Mouse (Mus musculus) erythroblast, embryonic 14.5 days (primary cell): ENCODE data around the gene Itih4. TPM values are rescaled to one million over a fixed set of nuclear protein-coding genes. Genes with fewer than 3 reads are reported as not detected.

Source experiments
- H3K27me3 ChIP-seq: 2 replicates; pipeline ENCODE4 v1.6.1; 2012; ENCODE audit warnings: inconsistent platforms; ENCODE audit not compliant: control insufficient read depth
- H3K36me3 ChIP-seq: 2 replicates; pipeline ENCODE4 v1.6.1; 2012; ENCODE audit warnings: mild to moderate bottlenecking, inconsistent platforms; ENCODE audit not compliant: control insufficient read depth
- H3K4me1 ChIP-seq: 2 replicates; pipeline ENCODE4 v1.6.1; 2012; ENCODE audit warnings: inconsistent platforms; ENCODE audit not compliant: control insufficient read depth
- H3K4me3 ChIP-seq: replicated peaks from 2 replicates; pipeline ENCODE3; 2012; ENCODE audit warnings: moderate library complexity, mild to moderate bottlenecking, inconsistent platforms
- H3K9me3 ChIP-seq: 2 replicates; pipeline ENCODE4 v1.6.1; 2012; ENCODE audit warnings: low read length, inconsistent platforms, mixed read lengths; ENCODE audit not compliant: control insufficient read depth
- GATA1 ChIP-seq: IDR thresholded peaks from 2 replicates; pipeline ENCODE4 v1.6.1; 2012; ENCODE audit warnings: low read length, inconsistent platforms, mixed read lengths
- TAL1 ChIP-seq: IDR thresholded peaks from 3 replicates; pipeline ENCODE4 v1.6.1; 2012; ENCODE audit warnings: low read length, inconsistent platforms, mixed read lengths
- polyA plus RNA-seq: library from polyadenylated mRNA; stranded (reverse); fragments of >175 nt; gene quantifications from 2 replicates; pipeline ENCODE4 v1.2.3, GENCODE M21; 2012

The Itih4 gene
- polyA plus RNA-seq, 1 experiment = 0.02 TPM

DNA sequence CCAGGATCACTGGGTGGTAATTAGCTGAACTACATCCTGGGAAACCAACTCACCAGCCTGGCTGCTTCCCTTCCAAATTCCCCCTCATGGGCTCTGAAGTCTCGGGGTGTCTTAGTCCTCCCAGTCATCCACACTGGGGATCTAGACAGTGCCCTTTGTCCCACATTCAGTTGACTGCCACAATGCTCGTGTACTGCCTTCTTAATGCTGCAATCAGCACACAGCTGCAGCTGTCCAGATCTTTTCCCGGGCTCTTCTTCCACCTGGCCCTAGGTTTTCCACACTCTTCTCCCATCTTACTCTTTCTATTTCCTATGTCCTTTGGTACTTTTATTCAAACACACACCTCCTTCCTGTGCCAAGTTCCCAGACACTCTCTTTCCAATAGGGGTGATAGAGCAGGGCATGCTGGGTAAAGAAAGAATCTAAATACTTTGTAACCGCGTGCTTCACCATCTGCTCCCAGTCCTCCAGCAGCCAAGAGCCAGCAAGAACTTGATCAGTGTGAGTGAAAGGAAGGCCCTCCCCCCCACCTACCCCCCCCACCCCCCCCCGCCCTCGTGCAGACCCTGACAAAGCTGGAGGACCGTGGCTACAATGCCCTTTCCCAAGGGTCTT lies 35.9 kb downstream of the Itih4 start:
- H3K4me3 ChIP-seq = no peak overlapping the region
- H3K9me3 ChIP-seq = no peaks in the 10 kb centered on the region

DNA sequence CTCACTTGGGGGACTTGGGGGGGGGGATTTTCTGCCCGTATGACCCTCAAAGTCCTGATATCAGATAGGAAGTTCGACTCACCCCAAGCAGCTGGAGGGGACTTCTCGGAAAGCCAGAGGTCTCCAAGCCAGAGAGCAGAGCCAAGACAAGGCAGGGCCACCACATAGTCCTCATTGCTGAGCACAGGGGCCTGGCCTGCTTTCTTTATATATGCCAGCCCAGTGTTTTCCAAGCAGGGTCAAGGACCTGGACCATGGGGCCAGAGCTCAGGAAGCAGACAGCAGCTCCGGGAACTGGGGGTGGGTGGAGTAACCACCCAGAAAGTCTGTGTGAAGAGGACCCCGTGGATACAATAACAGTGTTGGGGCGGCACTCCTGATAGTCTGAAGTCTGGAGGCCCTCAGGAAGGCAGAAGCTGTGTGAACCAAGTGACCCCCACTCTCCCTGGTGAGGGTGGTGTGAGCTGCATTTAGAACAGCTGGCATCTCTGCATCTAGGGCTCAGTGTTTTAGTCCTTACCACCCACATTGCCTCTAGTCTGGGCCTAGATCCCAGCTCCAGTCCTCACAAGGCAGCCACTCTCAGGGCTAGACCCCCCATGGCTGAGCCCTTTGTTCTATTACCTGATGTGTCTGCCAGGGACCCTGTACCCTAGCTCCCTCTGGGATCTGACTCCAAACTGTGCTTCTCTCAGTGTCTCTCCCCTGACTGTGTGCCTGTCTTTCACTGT lies 37.3 kb downstream of the Itih4 start, which contains the start of gene Itih3:
Itih3 (minus strand) TSS at position 386 of the 731 bp plus-strand sequence.
- no peaks in the 10 kb centered on the region for H3K27me3 ChIP-seq
- peaks cover 2% of the 10 kb centered on the region; the same call in 1 of the 2 replicates for H3K36me3 ChIP-seq
- no peaks in the 10 kb centered on the region for H3K9me3 ChIP-seq
- H3K4me1 ChIP-seq = no peaks in the 10 kb centered on the region; the same call in 1 of the 2 replicates
- no peak for TF ChIP-seq TAL1
- TF ChIP-seq GATA1 = no peak
- peak within 1 kb of the TSS; percentile 48 for H3K4me3 ChIP-seq

More for the DNA sequence above, 35.9 kb downstream of the Itih4 start:
- TF ChIP-seq GATA1 (no peak), TAL1 (no peak)
- Histone ChIP-seq H3K4me1 (no peaks in the 10 kb centered on the region; the same call in 1 of the 2 replicates), H3K27me3 (no peaks in the 10 kb centered on the region), H3K36me3 (peaks cover 4% of the 10 kb centered on the region; the same call in 1 of the 2 replicates)

DNA sequence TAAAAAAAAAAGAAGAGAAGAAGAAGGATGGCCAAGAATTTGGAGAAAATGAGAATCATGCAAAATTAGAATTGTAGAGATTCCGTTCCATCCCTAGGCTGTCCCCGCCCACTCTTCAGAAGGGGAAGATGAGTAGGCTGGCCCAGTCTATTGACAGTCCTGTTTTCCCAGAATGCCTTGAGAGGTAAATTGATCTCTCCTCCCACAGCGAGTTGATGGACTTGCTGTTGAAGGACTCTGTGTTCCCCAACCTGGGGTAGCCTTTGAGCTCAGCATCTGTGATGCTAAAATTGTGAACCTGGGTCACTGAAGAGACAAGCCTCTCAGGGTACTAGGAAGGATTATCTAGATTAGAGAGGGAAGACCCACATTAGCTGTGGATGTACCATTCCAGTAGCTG lies 39.2 kb downstream of the Itih4 start:
- H3K36me3 ChIP-seq = peaks cover 2% of the 10 kb centered on the region; the same call in 1 of the 2 replicates
- no peaks in the 10 kb centered on the region for H3K27me3 ChIP-seq
- H3K9me3 ChIP-seq = no peaks in the 10 kb centered on the region
- TF ChIP-seq TAL1 = no peak
- no peak for TF ChIP-seq GATA1
- no peak overlapping the region for H3K4me3 ChIP-seq
- H3K4me1 ChIP-seq = no peaks in the 10 kb centered on the region; the same call in 1 of the 2 replicates

DNA sequence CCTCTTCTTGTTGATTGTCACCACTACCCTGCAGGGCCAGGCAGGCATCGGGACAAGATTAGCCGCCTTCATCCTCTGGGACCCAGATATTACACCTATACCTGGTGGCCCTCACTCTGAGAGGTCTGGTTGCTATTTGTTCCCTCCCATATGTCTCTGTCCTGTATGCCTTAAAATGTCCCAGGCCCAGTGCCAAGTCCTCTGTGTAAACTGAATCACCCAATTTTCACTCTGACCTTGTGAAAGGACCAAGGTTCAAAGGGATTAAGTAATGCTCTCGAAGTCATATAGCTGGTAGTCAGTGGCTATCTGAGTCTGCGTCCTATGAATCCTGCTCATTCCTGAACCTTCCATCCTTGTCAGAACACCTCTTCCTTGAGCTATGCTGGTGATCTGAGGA lies 44.1 kb downstream of the Itih4 start:
- H3K4me3 ChIP-seq = no peak overlapping the region
- no peak for TF ChIP-seq GATA1
- TF ChIP-seq TAL1 = no peak
- no peaks in the 10 kb centered on the region for H3K27me3 ChIP-seq

DNA sequence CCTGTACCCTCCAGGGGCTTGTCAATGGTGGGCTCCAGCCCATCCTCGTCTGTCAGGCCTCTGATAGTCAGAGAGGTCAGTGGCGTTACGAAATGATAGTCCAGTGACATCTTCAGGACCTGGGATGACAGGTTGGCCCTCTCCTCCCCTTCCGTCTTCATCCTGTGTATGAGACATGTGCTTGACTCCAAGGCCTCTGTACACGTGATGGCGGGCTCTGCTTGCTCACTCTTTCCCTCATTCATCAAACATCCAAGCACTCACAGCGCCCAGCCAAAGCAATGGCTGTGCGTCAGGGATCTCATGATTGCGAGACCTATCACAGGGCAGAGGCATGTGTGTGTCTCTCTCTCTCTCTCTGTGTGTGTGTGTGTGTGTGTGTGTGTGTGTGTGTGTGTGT lies 47.1 kb downstream of the Itih4 start:
- TF ChIP-seq GATA1 (no peak), TAL1 (no peak)
- Histone ChIP-seq H3K9me3 (no peaks in the 10 kb centered on the region), H3K36me3 (no peaks in the 10 kb centered on the region; the same call in 1 of the 2 replicates), H3K4me3 (no peak overlapping the region), H3K4me1 (no peaks in the 10 kb centered on the region), H3K27me3 (no peaks in the 10 kb centered on the region)

More for the DNA sequence above, 44.1 kb downstream of the Itih4 start:
- Histone ChIP-seq H3K36me3 (no peaks in the 10 kb centered on the region; the same call in 1 of the 2 replicates), H3K4me1 (no peaks in the 10 kb centered on the region), H3K9me3 (no peaks in the 10 kb centered on the region)

DNA sequence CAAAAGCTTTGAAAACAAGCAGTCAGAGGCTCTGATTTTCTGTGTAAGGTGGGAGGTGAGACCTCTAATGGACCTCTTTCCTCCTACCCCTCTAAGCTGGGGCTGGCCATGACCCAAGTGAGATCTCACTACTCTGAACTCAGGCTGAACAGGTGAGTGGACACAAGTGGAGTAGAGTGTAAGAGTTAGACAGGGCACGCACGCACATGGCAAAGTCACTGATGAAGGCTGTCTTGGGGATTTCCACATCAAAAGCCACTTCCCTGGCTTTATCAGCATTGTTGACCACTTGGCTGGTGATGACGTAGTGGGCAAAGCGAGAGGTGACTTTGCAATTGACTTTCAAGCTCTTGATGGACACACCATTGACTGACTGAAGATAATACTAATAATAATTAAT lies 56.0 kb downstream of the Itih4 start:
- H3K4me1 ChIP-seq = no peaks in the 10 kb centered on the region
- no peak overlapping the region for H3K4me3 ChIP-seq
- no peaks in the 10 kb centered on the region; the same call in none of the 2 replicates for H3K27me3 ChIP-seq

DNA sequence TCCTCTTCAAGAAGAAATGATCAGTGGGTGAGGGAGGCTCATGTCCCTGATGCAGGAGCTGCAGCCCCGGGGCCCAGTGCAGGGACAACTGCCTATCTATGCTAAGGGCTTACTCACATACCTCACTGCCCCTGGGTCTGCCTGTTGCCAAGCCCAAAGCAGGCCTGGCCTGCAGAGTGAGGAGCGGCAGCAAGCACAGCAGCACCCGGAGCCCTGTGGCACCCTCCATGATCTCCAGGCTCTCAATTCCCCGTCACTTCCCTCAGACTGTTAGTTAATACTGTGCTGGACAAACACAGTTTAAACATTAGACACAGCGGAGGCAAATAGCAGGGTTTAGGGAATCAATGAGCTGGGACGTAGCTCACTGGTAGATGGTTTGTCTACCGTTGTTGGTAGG lies 56.8 kb downstream of the Itih4 start, which contains the start of gene Itih1:
Itih1 (minus strand) TSS at position 252 of the 400 bp plus-strand sequence.
- peak within 1 kb of the TSS; percentile 27 for H3K4me3 ChIP-seq
- H3K4me1 ChIP-seq = no peaks in the 10 kb centered on the region
- TF ChIP-seq GATA1 (no peak), TAL1 (no peak)

More for the DNA sequence above, 56.0 kb downstream of the Itih4 start:
- Histone ChIP-seq H3K36me3 (no peaks in the 10 kb centered on the region; the same call in 1 of the 2 replicates), H3K9me3 (no peaks in the 10 kb centered on the region)
- TF ChIP-seq GATA1 = no peak
- TF ChIP-seq TAL1 = no peak

DNA sequence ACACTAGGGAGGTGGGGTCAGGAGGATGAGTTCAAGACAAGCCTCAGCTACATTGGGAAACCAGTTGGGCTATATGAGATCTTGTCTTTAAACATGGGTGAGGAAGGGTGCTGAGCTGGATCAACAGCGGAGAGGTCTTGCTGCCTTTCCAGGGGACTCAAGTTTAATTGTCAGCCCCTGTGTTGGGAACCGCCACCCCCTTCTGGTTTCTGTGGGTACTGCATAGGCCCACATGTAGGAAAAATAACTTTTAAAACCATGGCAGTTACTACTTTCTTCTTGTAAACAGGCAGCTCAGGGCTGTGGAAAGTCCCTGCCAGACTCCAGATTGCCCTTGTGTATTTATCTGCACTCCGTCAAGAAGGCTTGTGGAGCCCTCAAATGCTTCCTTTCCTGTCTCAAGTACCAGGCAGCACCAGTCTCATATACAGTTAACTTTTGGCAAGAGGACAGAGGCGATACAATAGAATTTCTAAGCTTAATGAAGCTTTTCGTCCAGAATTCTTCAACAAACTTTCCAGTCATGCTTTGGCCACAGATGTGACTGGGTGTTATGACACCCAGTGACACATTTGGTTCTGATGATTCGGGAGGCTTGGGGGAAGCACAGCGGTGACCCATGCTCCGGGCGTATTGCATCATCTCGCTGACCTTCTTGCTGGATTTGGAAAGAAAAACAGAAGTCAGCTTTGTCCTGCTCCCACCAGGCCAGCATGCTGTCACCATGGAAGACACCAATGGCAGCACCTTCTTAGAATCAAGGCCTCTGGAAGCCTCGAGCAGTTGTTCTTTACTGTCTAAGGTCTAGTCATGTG lies 57.8 kb downstream of the Itih4 start:
- no peaks in the 10 kb centered on the region for H3K9me3 ChIP-seq
- H3K4me1 ChIP-seq = no peaks in the 10 kb centered on the region
- H3K36me3 ChIP-seq = no peaks in the 10 kb centered on the region; the same call in 1 of the 2 replicates
- H3K27me3 ChIP-seq = no peaks in the 10 kb centered on the region; the same call in none of the 2 replicates
- no peak overlapping the region for H3K4me3 ChIP-seq
- TF ChIP-seq GATA1 = no peak
- no peak for TF ChIP-seq TAL1

More for the DNA sequence above, 56.8 kb downstream of the Itih4 start, which contains the start of gene Itih1:
- no peaks in the 10 kb centered on the region; the same call in none of the 2 replicates for H3K27me3 ChIP-seq
- no peaks in the 10 kb centered on the region for H3K9me3 ChIP-seq
- no peaks in the 10 kb centered on the region; the same call in 1 of the 2 replicates for H3K36me3 ChIP-seq

DNA sequence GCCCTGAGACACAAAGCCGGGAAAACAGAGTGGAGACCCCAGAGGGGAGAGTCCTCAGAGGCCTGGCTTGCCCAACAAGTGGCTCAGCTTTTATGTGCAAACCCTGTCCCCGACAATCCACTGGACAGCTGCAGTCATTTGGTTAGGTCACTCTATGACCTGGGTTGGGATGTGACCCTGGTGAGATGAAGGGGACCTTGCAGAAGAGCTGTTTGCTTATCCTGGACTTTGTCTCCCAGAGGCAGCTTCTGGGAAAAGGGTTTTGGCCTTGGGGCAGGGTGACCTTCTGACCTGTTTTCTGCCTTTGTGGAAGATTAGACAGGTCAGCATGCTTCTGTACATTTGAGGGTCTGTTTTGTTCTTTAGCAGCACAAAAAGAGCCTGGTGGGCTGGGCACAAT lies 58.5 kb downstream of the Itih4 start:
- no peaks in the 10 kb centered on the region; the same call in none of the 2 replicates for H3K27me3 ChIP-seq
- no peak overlapping the region for H3K4me3 ChIP-seq
- H3K36me3 ChIP-seq = no peaks in the 10 kb centered on the region; the same call in 1 of the 2 replicates
- H3K9me3 ChIP-seq = no peaks in the 10 kb centered on the region
- TF ChIP-seq GATA1 = no peak
- no peak for TF ChIP-seq TAL1
- H3K4me1 ChIP-seq = no peaks in the 10 kb centered on the region
